ENCODE assay signal across 13 mouse cellular contexts in the genomic region with DNA sequence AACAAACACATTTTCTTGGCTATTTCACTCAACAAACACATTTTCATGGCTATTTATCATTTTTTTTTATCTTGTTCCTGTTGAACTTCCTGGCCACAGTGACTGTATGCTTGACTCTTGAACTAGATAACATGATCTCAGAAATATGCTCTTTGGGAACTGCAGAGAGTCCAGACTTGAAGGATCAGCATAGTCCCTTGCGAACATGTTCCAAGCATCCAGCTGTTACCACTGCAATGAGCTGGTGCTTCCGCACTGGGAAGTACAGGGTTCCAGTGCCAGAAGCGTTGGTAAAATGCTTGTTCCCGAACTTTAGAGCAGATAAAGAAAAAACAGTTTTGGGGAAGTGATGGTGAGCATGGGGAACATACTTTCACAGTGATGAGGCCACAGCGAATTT.
DNase-seq lines count a peak whose midpoint lies in the region; ATAC-seq and TF ChIP-seq lines count a peak whose summit lies in the region.
"Had no signal": no experiment of that assay in that cellular context is flagged by ENCODE, and none has a peak within 500 bp of the region (broad histone marks: within the 10 kb centered on the region; RNA-seq: fewer than 3 reads in every experiment).

No protein-coding gene starts in this region.

- TF ChIP-seq EP300 in stomach, postnatal 0 days (optimal IDR thresholded peaks at IDR 0.05), result no peak

- ATAC-seq in stomach, postnatal 0 days (ENCODE audit: low FRiP score, low TSS enrichment), result no peak
- ATAC-seq: forebrain, postnatal 0 days had no signal

- H3K36me3 ChIP-seq in heart, embryonic 10.5 days, result no peaks in the 10 kb centered on the region
- no peaks in the 10 kb centered on the region for H3K36me3 ChIP-seq in stomach, postnatal 0 days (ENCODE audit: control insufficient read depth, insufficient read depth, low read length)
- H3K36me3 ChIP-seq: G1E had no signal

- H3K4me2 ChIP-seq in stomach, postnatal 0 days (replicated peaks; ENCODE audit: low read depth), result no peak overlapping the region

- no peak overlapping the region for H3K27ac ChIP-seq in heart, embryonic 10.5 days
- no peak overlapping the region for H3K27ac ChIP-seq in stomach, postnatal 0 days (replicated peaks)
- H3K27ac ChIP-seq: liver, embryonic 14.5 days had no signal

- H3K9me3 ChIP-seq in heart, embryonic 10.5 days, result no peaks in the 10 kb centered on the region
- no peaks in the 10 kb centered on the region for H3K9me3 ChIP-seq in stomach, postnatal 0 days (ENCODE audit: control insufficient read depth, low read length)
- H3K9me3 ChIP-seq: G1E had no signal

- no peaks in the 10 kb centered on the region for H3K27me3 ChIP-seq in heart, embryonic 10.5 days (ENCODE audit: insufficient read depth, poor library complexity, severe bottlenecking)
- H3K27me3 ChIP-seq in stomach, postnatal 0 days (ENCODE audit: control insufficient read depth, insufficient read depth, low read length), result no peaks in the 10 kb centered on the region

- H3K4me1 ChIP-seq in heart, embryonic 10.5 days, result no peaks in the 10 kb centered on the region
- H3K4me1 ChIP-seq in stomach, postnatal 0 days (replicated peaks; ENCODE audit: control insufficient read depth, insufficient read depth), result no peaks in the 10 kb centered on the region

- DNase-seq in heart, adult 18-20 months, result peak; percentile 41 to 75
- no peak for DNase-seq in heart, embryonic 10.5 days (ENCODE audit: low spot score)
- peak; percentile 8 for DNase-seq in 416B (ENCODE audit: low read depth)
- DNase-seq in heart, adult 9 months (ENCODE audit: low spot score in 2 of 2), result peak; percentile 60 to 76
- peak; percentile 50 for DNase-seq in kidney, postnatal 14 days
- no peak for DNase-seq in adrenal gland, adult (ENCODE audit: inconsistent age in 2 of 2, low spot score in 1 of 2)
- DNase-seq in testis, postnatal 14 days (ENCODE audit: low spot score), result no peak
- no peak for DNase-seq in stomach, postnatal 0 days (ENCODE audit: low spot score)
- DNase-seq: cerebellum, adult 18-20 months; forebrain, postnatal 0 days had no signal

- no peak for TF ChIP-seq CTCF in stomach, postnatal 0 days (IDR thresholded peaks at IDR 0.05; ENCODE audit: low read depth)

- no peak overlapping the region for H3K4me3 ChIP-seq in heart, embryonic 10.5 days
- H3K4me3 ChIP-seq in stomach, postnatal 0 days (ENCODE audit: low read depth, low read length), result no peak overlapping the region
- H3K4me3 ChIP-seq: erythroblast, embryonic 14.5 days had no signal

- 83% methylated on average over 5 of the region's 5 CpGs for WGBS in heart, embryonic 10.5 days
- WGBS in stomach, postnatal 0 days, result 76% methylated on average over 5 of the region's 5 CpGs

- no peak overlapping the region for H3K9ac ChIP-seq in stomach, postnatal 0 days (ENCODE audit: low read length)
- H3K9ac ChIP-seq: forebrain, postnatal 0 days; liver, embryonic 14.5 days had no signal

Comparison
In these comparisons a context has a peak if more than half of its experiments do, and no peak if none do; other contexts are left out.
1. DNase-seq: peak in heart, adult 18-20 months (2 of 2), 416B (single experiment), heart, adult 9 months (2 of 2) and kidney, postnatal 14 days (single experiment); none in heart, embryonic 10.5 days (single experiment), adrenal gland, adult (0 of 2), testis, postnatal 14 days (single experiment) and stomach, postnatal 0 days (single experiment).